Mouse (Mus musculus) midbrain, embryonic 12.5 days (tissue): ENCODE measurements around the gene Psmb11. TPM values are rescaled to one million over a fixed set of nuclear protein-coding genes. Genes with fewer than 3 reads are reported as not detected.

Source experiments
- ATAC-seq: fragments of 200-750 bp; cut with Nextera tagmentation; 2 replicates; pipeline ENCODE4 v1.8.0; 2017; ENCODE audit warnings: low read depth, moderate TSS enrichment, moderate library complexity; ENCODE audit not compliant: low FRiP score
- H3K27ac ChIP-seq: fragments of 300-500 bp; sonication (generic); replicated peaks from 2 replicates; pipeline ENCODE4 v1.5.1; 2016; ENCODE audit warnings: mild to moderate bottlenecking
- H3K27me3 ChIP-seq: fragments of 300-500 bp; sonication (generic); 2 replicates; pipeline ENCODE4 v1.6.1; 2016; ENCODE audit warnings: mild to moderate bottlenecking
- H3K36me3 ChIP-seq: fragments of 300-500 bp; sonication (generic); 2 replicates; pipeline ENCODE4 v1.6.1; 2016
- H3K4me1 ChIP-seq: fragments of 300-500 bp; sonication (generic); 2 replicates; pipeline ENCODE4 v1.6.1; 2016
- H3K4me2 ChIP-seq: fragments of 300-500 bp; sonication (generic); replicated peaks from 2 replicates; pipeline ENCODE4 v1.6.1; 2016; ENCODE audit warnings: mild to moderate bottlenecking, moderate library complexity
- H3K4me3 ChIP-seq: fragments of 300-500 bp; sonication (generic); 2 replicates; pipeline ENCODE4 v1.5.1; 2016; ENCODE audit warnings: mild to moderate bottlenecking
- H3K9ac ChIP-seq: fragments of 300-500 bp; sonication (generic); replicated peaks from 2 replicates; pipeline ENCODE4 v1.6.1; 2016; ENCODE audit warnings: mild to moderate bottlenecking, moderate library complexity
- H3K9me3 ChIP-seq: fragments of 300-500 bp; sonication (generic); 2 replicates; pipeline ENCODE4 v1.6.1; 2016; ENCODE audit warnings: mild to moderate bottlenecking
- WGBS: fragments of 180-500 bp; shearing (Covaris S2); methylation state at CpG from one replicate; pipeline ENCODE4 v1.1.7; 2016; 5-methylcytosine and 5-hydroxymethylcytosine counted together
- polyA plus RNA-seq: library from polyadenylated mRNA; unstranded; fragments of >200 nt; fragmentation: Nextera tagmentation; extraction: Ambion mirVana; gene quantifications from 2 replicates; pipeline ENCODE4 v1.2.1, GENCODE M21; 2016

Psmb11 gene
- polyA plus RNA-seq: not detected in 2 replicates

GRCm38 (mm10) chr14:54621133-54621532, at the start of gene Psmb11:
TSS of gene Psmb11 (plus strand) at chr14:54621433.
- Histone ChIP-seq H3K27me3 (no peaks in the 10 kb centered on the region; the same call in 1 of the 2 replicates), H3K27ac (no peak within 1 kb of the TSS), H3K4me3 (no peak within 1 kb of the TSS), H3K9ac (no peak within 1 kb of the TSS), H3K4me1 (peaks cover 11% of the 10 kb centered on the region), H3K9me3 (no peaks in the 10 kb centered on the region), H3K4me2 (no peak within 1 kb of the TSS), H3K36me3 (peaks cover 3% of the 10 kb centered on the region)
- ATAC-seq: no peak
- WGBS: 93% methylated on average over 1 of the region's 1 CpGs

GRCm38 (mm10) chr14:54572122-54572521, 49.1 kb upstream of the Psmb11 start:
- ATAC-seq: no peak
- Histone ChIP-seq H3K4me2 (peak overlapping the region; percentile 76), H3K4me1 (peaks cover 67% of the 10 kb centered on the region), H3K4me3 (no peak overlapping the region), H3K9ac (no peak overlapping the region), H3K9me3 (no peaks in the 10 kb centered on the region), H3K27me3 (peaks cover 28% of the 10 kb centered on the region), H3K27ac (peak overlapping the region; percentile 81), H3K36me3 (peaks cover 22% of the 10 kb centered on the region)
- WGBS: 32% methylated on average over 4 of the region's 4 CpGs

- ATAC-seq: peak; percentile 59
- H3K4me3 ChIP-seq: peak overlapping the region; percentile 78
- peaks cover 68% of the 10 kb centered on the region for H3K4me1 ChIP-seq
- H3K9me3 ChIP-seq: no peaks in the 10 kb centered on the region
- peak overlapping the region; percentile 87; the same call in 1 of the 2 replicates for H3K9ac ChIP-seq
- 3% methylated on average over 14 of the region's 14 CpGs for WGBS
- H3K27me3 ChIP-seq: peaks cover 31% of the 10 kb centered on the region
- peaks cover 18% of the 10 kb centered on the region for H3K36me3 ChIP-seq
- peak overlapping the region; percentile 81 for H3K27ac ChIP-seq
- H3K4me2 ChIP-seq: peak overlapping the region; percentile 76
These were observed 48.2 kb upstream of the Psmb11 start for GRCm38 (mm10) chr14:54572790-54573736.

- H3K4me2 ChIP-seq: peak overlapping the region; percentile 76
- H3K9me3 ChIP-seq: no peaks in the 10 kb centered on the region
- peaks cover 15% of the 10 kb centered on the region for H3K36me3 ChIP-seq
- H3K9ac ChIP-seq: peak overlapping the region; percentile 87
- peak overlapping the region; percentile 78 for H3K4me3 ChIP-seq
- peaks cover 31% of the 10 kb centered on the region for H3K27me3 ChIP-seq
- ATAC-seq: no peak
- H3K27ac ChIP-seq: peak overlapping the region; percentile 68
- WGBS: 6% methylated on average over 4 of the region's 4 CpGs
- H3K4me1 ChIP-seq: peaks cover 71% of the 10 kb centered on the region
These were observed 47.0 kb upstream of the Psmb11 start for GRCm38 (mm10) chr14:54574253-54574652.

GRCm38 (mm10) chr14:54575031-54575430, 46.2 kb upstream of the Psmb11 start:
- H3K27ac ChIP-seq: peak overlapping the region; percentile 68; the same call in 1 of the 2 replicates

GRCm38 (mm10) chr14:54575631-54576030, 45.6 kb upstream of the Psmb11 start:
- peak overlapping the region; percentile 76 for H3K4me2 ChIP-seq
- peaks cover 60% of the 10 kb centered on the region for H3K4me1 ChIP-seq
- H3K4me3 ChIP-seq: peak overlapping the region; percentile 78
- WGBS: under 1% methylated on average over 39 of the region's 39 CpGs
- peaks cover 10% of the 10 kb centered on the region for H3K36me3 ChIP-seq
- peaks cover 31% of the 10 kb centered on the region for H3K27me3 ChIP-seq
- H3K27ac ChIP-seq: peak overlapping the region; percentile 20
- no peak for ATAC-seq
- no peaks in the 10 kb centered on the region for H3K9me3 ChIP-seq
- H3K9ac ChIP-seq: peak overlapping the region; percentile 87

More at GRCm38 (mm10) chr14:54575031-54575430, 46.2 kb upstream of the Psmb11 start:
- Histone ChIP-seq H3K9ac (peak overlapping the region; percentile 87), H3K27me3 (peaks cover 31% of the 10 kb centered on the region), H3K36me3 (peaks cover 12% of the 10 kb centered on the region), H3K4me2 (peak overlapping the region; percentile 76), H3K4me3 (peak overlapping the region; percentile 78), H3K9me3 (no peaks in the 10 kb centered on the region), H3K4me1 (peaks cover 63% of the 10 kb centered on the region)
- WGBS: 2% methylated on average over 8 of the region's 8 CpGs
- ATAC-seq: no peak

GRCm38 (mm10) chr14:54576241-54577088, 44.8 kb upstream of the Psmb11 start:
- WGBS: under 1% methylated on average over 80 of the region's 84 CpGs

GRCm38 (mm10) chr14:54577089-54577982, 43.9 kb upstream of the Psmb11 start, which contains the start of gene Ajuba:
TSS of gene Ajuba (minus strand) at chr14:54577558.
- Histone ChIP-seq H3K9me3 (no peaks in the 10 kb centered on the region), H3K9ac (peak within 1 kb of the TSS; percentile 87), H3K36me3 (no peaks in the 10 kb centered on the region), H3K4me2 (peak within 1 kb of the TSS; percentile 76), H3K4me3 (peak within 1 kb of the TSS; percentile 78), H3K4me1 (peaks cover 48% of the 10 kb centered on the region), H3K27me3 (peaks cover 31% of the 10 kb centered on the region), H3K27ac (peak within 1 kb of the TSS; percentile 82)
- under 1% methylated on average over 66 of the region's 66 CpGs for WGBS
- peak; percentile 51 for ATAC-seq

More at GRCm38 (mm10) chr14:54576241-54577088, 44.8 kb upstream of the Psmb11 start:
- Histone ChIP-seq H3K9ac (peak overlapping the region; percentile 87), H3K27me3 (peaks cover 31% of the 10 kb centered on the region), H3K9me3 (no peaks in the 10 kb centered on the region), H3K4me1 (peaks cover 57% of the 10 kb centered on the region), H3K4me2 (peak overlapping the region; percentile 76), H3K36me3 (peaks cover 2% of the 10 kb centered on the region), H3K27ac (peak overlapping the region; percentile 82), H3K4me3 (peak overlapping the region; percentile 78)
- peak; percentile 7; the same call in 1 of the 2 replicates for ATAC-seq

- Histone ChIP-seq H3K36me3 (no peaks in the 10 kb centered on the region), H3K4me2 (peak overlapping the region; percentile 76), H3K4me3 (peak overlapping the region; percentile 78), H3K9ac (peak overlapping the region; percentile 87; the same call in 1 of the 2 replicates), H3K4me1 (peaks cover 41% of the 10 kb centered on the region), H3K27me3 (peaks cover 31% of the 10 kb centered on the region), H3K27ac (peak overlapping the region; percentile 82), H3K9me3 (no peaks in the 10 kb centered on the region)
- 2% methylated on average over 10 of the region's 10 CpGs for WGBS
- no peak for ATAC-seq
These were observed 43.2 kb upstream of the Psmb11 start for GRCm38 (mm10) chr14:54578063-54578462.

GRCm38 (mm10) chr14:54579638-54580037, 41.6 kb upstream of the Psmb11 start:
- Histone ChIP-seq H3K4me1 (peaks cover 25% of the 10 kb centered on the region), H3K9me3 (no peaks in the 10 kb centered on the region), H3K4me2 (no peak overlapping the region), H3K27me3 (peaks cover 27% of the 10 kb centered on the region), H3K4me3 (no peak overlapping the region), H3K27ac (no peak overlapping the region), H3K36me3 (peaks cover 5% of the 10 kb centered on the region), H3K9ac (no peak overlapping the region)
- WGBS: 92% methylated on average over 7 of the region's 7 CpGs
- ATAC-seq: no peak

- Histone ChIP-seq H3K36me3 (peaks cover 13% of the 10 kb centered on the region), H3K9ac (no peak overlapping the region), H3K27me3 (no peaks in the 10 kb centered on the region), H3K4me3 (no peak overlapping the region), H3K4me1 (peaks cover 5% of the 10 kb centered on the region; the same call in 1 of the 2 replicates), H3K27ac (no peak overlapping the region), H3K9me3 (no peaks in the 10 kb centered on the region), H3K4me2 (no peak overlapping the region)
- 91% methylated on average over 9 of the region's 9 CpGs for WGBS
- ATAC-seq: no peak
These were observed 38.7 kb upstream of the Psmb11 start for GRCm38 (mm10) chr14:54582536-54582935.
